Comparison of ENCODE assay signal across 30 mouse cellular contexts in genomic region chr19:27641001-27641400, GRCm38 (mm10).
DNase-seq lines count a peak whose midpoint lies in the region; ATAC-seq lines count a peak whose summit lies in the region.
"Had no signal": no experiment of that assay in that cellular context is flagged by ENCODE, and none has a peak within 500 bp of the region (broad histone marks: within the 10 kb centered on the region; RNA-seq: fewer than 3 reads in every experiment).

No protein-coding gene starts in this region.

- no peak overlapping the region for H3K4me3 ChIP-seq in hindbrain, embryonic 10.5 days
- H3K4me3 ChIP-seq in hindbrain, embryonic 16.5 days (ENCODE audit: low read length): no peak overlapping the region
- H3K4me3 ChIP-seq: embryonic facial prominence, embryonic 10.5 days; embryonic facial prominence, embryonic 13.5 days; erythroblast, embryonic 14.5 days; forebrain, embryonic 12.5 days; hindbrain, embryonic 13.5 days had no signal

- H3K36me3 ChIP-seq in hindbrain, embryonic 10.5 days: no peaks in the 10 kb centered on the region
- no peaks in the 10 kb centered on the region for H3K36me3 ChIP-seq in hindbrain, embryonic 16.5 days (ENCODE audit: control insufficient read depth, insufficient read depth, low read length)
- H3K36me3 ChIP-seq: embryonic facial prominence, embryonic 10.5 days; embryonic facial prominence, embryonic 13.5 days; forebrain, embryonic 12.5 days; G1E; hindbrain, embryonic 13.5 days had no signal

- peak; percentile 14 for DNase-seq in hindbrain, embryonic 10.5 days (ENCODE audit: low spot score)
- peak; percentile 93 for DNase-seq in R1 (ENCODE audit: low read depth, low spot score)
- peak; percentile 38 for DNase-seq in brain, adult 2 months (ENCODE audit: low read depth, low spot score)
- DNase-seq in urinary bladder, adult 18-20 months (ENCODE audit: low spot score in 2 of 2): no peak
- DNase-seq in lung, postnatal 36 days: no peak
- DNase-seq in frontal cortex, adult 2 months (ENCODE audit: extremely low spot score in 1 of 2, low spot score in 1 of 2): no peak
- DNase-seq: adrenal gland, postnatal 10 days; adrenal gland, postnatal 36 days; B cell, adult 2 months; cerebellum, adult 11-12 months; cerebellum, adult 8-10 months; cerebellum, postnatal 10 days; cerebellum, postnatal 36 days; embryo, embryonic 11 days; forebrain, postnatal 0 days; gastrocnemius, postnatal 14 days; heart, adult 11 months; kidney, adult 18-20 months had no signal

- no peak overlapping the region for H3K27ac ChIP-seq in hindbrain, embryonic 10.5 days
- no peak overlapping the region for H3K27ac ChIP-seq in hindbrain, embryonic 16.5 days (ENCODE audit: low read depth, low read length)
- H3K27ac ChIP-seq: embryonic facial prominence, embryonic 10.5 days; embryonic facial prominence, embryonic 13.5 days; forebrain, embryonic 12.5 days; hindbrain, embryonic 13.5 days; hindbrain, postnatal 0 days had no signal

- H3K9me3 ChIP-seq in hindbrain, embryonic 10.5 days: no peaks in the 10 kb centered on the region
- no peaks in the 10 kb centered on the region for H3K9me3 ChIP-seq in hindbrain, embryonic 16.5 days (ENCODE audit: control insufficient read depth, low read length)
- H3K9me3 ChIP-seq: embryonic facial prominence, embryonic 10.5 days; embryonic facial prominence, embryonic 13.5 days; forebrain, embryonic 12.5 days; G1E; hindbrain, embryonic 13.5 days had no signal

- H3K4me2 ChIP-seq in hindbrain, embryonic 16.5 days (ENCODE audit: low read length): no peak overlapping the region
- H3K4me2 ChIP-seq: embryonic facial prominence, embryonic 13.5 days; forebrain, embryonic 12.5 days; heart, embryonic 11.5 days; hindbrain, embryonic 13.5 days had no signal

- peaks cover 7% of the 10 kb centered on the region; the same call in 1 of the 2 replicates for H3K4me1 ChIP-seq in hindbrain, embryonic 10.5 days (replicated peaks)
- H3K4me1 ChIP-seq in hindbrain, embryonic 16.5 days (ENCODE audit: control insufficient read depth, insufficient read depth, low read depth, low read length): no peaks in the 10 kb centered on the region
- H3K4me1 ChIP-seq: embryonic facial prominence, embryonic 10.5 days; embryonic facial prominence, embryonic 13.5 days; hindbrain, embryonic 13.5 days had no signal

- 8% methylated on average over 3 of the region's 3 CpGs for WGBS in hindbrain, embryonic 10.5 days
- 18% methylated on average over 3 of the region's 3 CpGs for WGBS in hindbrain, embryonic 16.5 days

- H3K9ac ChIP-seq in hindbrain, embryonic 16.5 days (ENCODE audit: low read depth, low read length): no peak overlapping the region
- H3K9ac ChIP-seq: embryonic facial prominence, embryonic 13.5 days; forebrain, embryonic 12.5 days; forebrain, postnatal 0 days; hindbrain, embryonic 13.5 days had no signal

- H3K27me3 ChIP-seq in hindbrain, embryonic 10.5 days (ENCODE audit: insufficient read depth, poor library complexity, severe bottlenecking): no peaks in the 10 kb centered on the region
- no peaks in the 10 kb centered on the region for H3K27me3 ChIP-seq in hindbrain, embryonic 16.5 days (replicated peaks; ENCODE audit: control insufficient read depth, insufficient read depth, low read length)
- H3K27me3 ChIP-seq: embryonic facial prominence, embryonic 13.5 days; forebrain, embryonic 12.5 days; hindbrain, embryonic 13.5 days had no signal

- ATAC-seq in hindbrain, embryonic 16.5 days: no peak
- ATAC-seq: forebrain, postnatal 0 days; hindbrain, postnatal 0 days; inflammation-experienced regulatory T-cells, adult 6 months; intestine, embryonic 16.5 days; Patski had no signal

Comparison
In these comparisons a context has a peak if more than half of its experiments do, and no peak if none do; other contexts are left out.
1. DNase-seq: peak in hindbrain, embryonic 10.5 days (single experiment), R1 (single experiment) and brain, adult 2 months (single experiment); none in urinary bladder, adult 18-20 months (0 of 2), lung, postnatal 36 days (single experiment) and frontal cortex, adult 2 months (0 of 2).